ENCODE assay signal across 8 mouse cellular contexts in genomic region chr7:126287493-126288103, GRCm38 (mm10). TPM values are rescaled to one million over a fixed set of nuclear protein-coding genes. Genes with fewer than 3 reads are reported as not detected.
A peak's percentile ranks its signal among the peaks of the same experiment; 100 is the strongest.
DNase-seq lines count a peak whose midpoint lies in the region; ATAC-seq lines count a peak whose summit lies in the region.

No protein-coding gene starts in this region.

- H3K9me3 ChIP-seq in kidney, embryonic 15.5 days (replicated peaks): no peaks in the 10 kb centered on the region

- H3K4me3 ChIP-seq in kidney, embryonic 15.5 days (replicated peaks): no peak overlapping the region

- no peak for DNase-seq in kidney, adult 18-20 months
- peak; percentile 85 for DNase-seq in brain, adult 2 months (ENCODE audit: low read depth, low spot score)
- DNase-seq in frontal cortex, postnatal 10 days (ENCODE audit: low spot score in 2 of 2): peak; percentile 52 to 54
- peak; percentile 67 to 71 for DNase-seq in layer of hippocampus, postnatal 10 days (ENCODE audit: low spot score in 2 of 2)
- DNase-seq in urinary bladder, postnatal 14 days (ENCODE audit: low spot score): no peak
- no peak for DNase-seq in thymus, postnatal 4 days

- no peaks in the 10 kb centered on the region for H3K27me3 ChIP-seq in kidney, embryonic 15.5 days

- no peak overlapping the region for H3K27ac ChIP-seq in kidney, embryonic 15.5 days

- H3K4me2 ChIP-seq in kidney, embryonic 15.5 days: no peak overlapping the region

- H3K4me1 ChIP-seq in kidney, embryonic 15.5 days: peaks cover 26% of the 10 kb centered on the region

- WGBS in kidney, embryonic 15.5 days: 51% methylated on average over 10 of the region's 10 CpGs

- H3K9ac ChIP-seq in kidney, embryonic 15.5 days: no peak overlapping the region

- 0 out of 2 replicates have a peak, but pooled peaks have one; percentile 15 for ATAC-seq in kidney, embryonic 15.5 days (replicated peaks; ENCODE audit: low FRiP score)
- ATAC-seq in monocyte, adult 5-6 weeks (replicated peaks; ENCODE audit: insufficient number of reproducible peaks, low FRiP score, low TSS enrichment, poor library complexity, severe bottlenecking): peak; percentile 69

- H3K36me3 ChIP-seq in kidney, embryonic 15.5 days: peaks cover 41% of the 10 kb centered on the region

RNA-seq across cellular contexts. Expression of gene Sbk1, which starts 15.2 kb away (rescaled TPM):
- 31.5 and 33.1 TPM in 2 replicates for polyA plus RNA-seq in kidney, embryonic 15.5 days (2015; fragmentation: Nextera tagmentation; extraction: Ambion mirVana)
- 100 to 1,000 TPM; 190 to 192 TPM for total RNA-seq in layer of hippocampus, postnatal 10 days (2021)
- 15.4 to 20.7 TPM (median 16.7 TPM) in 3 replicates for total RNA-seq in monocyte, adult 5-6 weeks (2017)

Comparison
In these comparisons a context has a peak if more than half of its experiments do, and no peak if none do; other contexts are left out.
1. DNase-seq: peak in brain, adult 2 months (single experiment), frontal cortex, postnatal 10 days (2 of 2) and layer of hippocampus, postnatal 10 days (2 of 2); none in kidney, adult 18-20 months (single experiment), urinary bladder, postnatal 14 days (single experiment) and thymus, postnatal 4 days (single experiment).